Mouse (Mus musculus) lung, embryonic 14.5 days (tissue): ENCODE measurements at regions not wholly inside any gene's neighbourhood (a gene's known extent, or its start where the extent isn't known, plus 50 kb on each side); places are given as distances from the start of the nearest gene placed in this dataset.

Experiments
- ATAC-seq: fragments of 200-750 bp; cut with Nextera tagmentation; 2 replicates; pipeline ENCODE4 v1.8.0; 2017; ENCODE audit warnings: mild to moderate bottlenecking, moderate TSS enrichment, moderate library complexity; ENCODE audit not compliant: insufficient read depth
- DNase-seq: peaks from one replicate; pipeline ENCODE4 v3.0.0-alpha.2; 2015
- H3K27ac ChIP-seq: fragments of 300-500 bp; sonication (generic); 2 replicates; pipeline ENCODE4 v1.5.1; 2014; ENCODE audit warnings: low read depth, mild to moderate bottlenecking, moderate library complexity
- H3K27me3 ChIP-seq: fragments of 300-500 bp; sonication (generic); 2 replicates; pipeline ENCODE4 v1.6.1; 2014; ENCODE audit warnings: low read length, control low read depth; ENCODE audit not compliant: insufficient read depth
- H3K36me3 ChIP-seq: fragments of 300-500 bp; sonication (generic); 2 replicates; pipeline ENCODE4 v1.6.1; 2014; ENCODE audit warnings: control low read depth; ENCODE audit not compliant: insufficient read depth
- H3K4me1 ChIP-seq: fragments of 300-500 bp; sonication (generic); 2 replicates; pipeline ENCODE4 v1.6.1; 2014; ENCODE audit warnings: antibody characterized with exemption, control low read depth; ENCODE audit not compliant: insufficient read depth
- H3K4me2 ChIP-seq: fragments of 300-500 bp; sonication (generic); 2 replicates; pipeline ENCODE4 v1.6.1; 2014; ENCODE audit warnings: mild to moderate bottlenecking
- H3K4me3 ChIP-seq: fragments of 300-500 bp; sonication (generic); 2 replicates; pipeline ENCODE4 v1.5.1; 2014; ENCODE audit warnings: low read depth, low read length
- H3K9ac ChIP-seq: fragments of 300-500 bp; sonication (generic); 2 replicates; pipeline ENCODE4 v1.6.1; 2014
- H3K9me3 ChIP-seq: fragments of 300-500 bp; sonication (generic); 2 replicates; pipeline ENCODE4 v1.6.1; 2016; ENCODE audit warnings: low read depth, low read length, control low read depth
- CTCF ChIP-seq: IDR thresholded peaks from 2 replicates; pipeline ENCODE4 v1.5.1; 2016; ENCODE audit warnings: antibody characterized with exemption, low read depth
- WGBS: fragments of 180-500 bp; shearing (Covaris S2); extraction: QIAGEN DNeasy Blood & Tissue Kit; methylation state at CpG from one replicate; pipeline ENCODE4 v1.1.7; 2014; 5-methylcytosine and 5-hydroxymethylcytosine counted together

DNA sequence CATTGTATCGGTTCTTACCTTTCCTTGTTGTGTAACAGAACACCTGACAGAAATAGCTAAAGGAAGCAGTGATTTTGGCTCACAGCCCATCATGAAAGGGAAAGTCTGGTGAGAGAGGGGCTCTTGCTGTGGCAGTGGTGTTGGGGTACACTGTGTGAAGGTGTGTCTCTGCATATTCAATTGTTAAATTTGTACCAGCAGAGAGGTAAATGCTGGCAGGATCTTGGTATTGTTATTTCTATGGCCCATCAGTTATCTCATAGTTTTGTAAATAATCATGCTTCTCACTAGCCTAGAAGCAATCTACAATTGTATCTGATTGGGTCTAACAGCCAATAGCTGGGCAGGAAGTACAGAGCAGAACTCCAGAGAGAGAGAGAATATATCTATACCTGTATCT lies 95.7 kb downstream of the Mfap3l start:
- H3K4me1 ChIP-seq, result no peaks in the 10 kb centered on the region
- ATAC-seq (no peak), DNase-seq (no peak)
- no peak overlapping the region for H3K4me3 ChIP-seq
- no peak for TF ChIP-seq CTCF
- no peak overlapping the region for H3K9ac ChIP-seq
- no peak overlapping the region for H3K4me2 ChIP-seq
- no peaks in the 10 kb centered on the region for H3K36me3 ChIP-seq
- no peaks in the 10 kb centered on the region for H3K27me3 ChIP-seq
- WGBS, result 88% methylated on average over 1 of the region's 1 CpGs
- no peak overlapping the region for H3K27ac ChIP-seq
- H3K9me3 ChIP-seq, result no peaks in the 10 kb centered on the region

DNA sequence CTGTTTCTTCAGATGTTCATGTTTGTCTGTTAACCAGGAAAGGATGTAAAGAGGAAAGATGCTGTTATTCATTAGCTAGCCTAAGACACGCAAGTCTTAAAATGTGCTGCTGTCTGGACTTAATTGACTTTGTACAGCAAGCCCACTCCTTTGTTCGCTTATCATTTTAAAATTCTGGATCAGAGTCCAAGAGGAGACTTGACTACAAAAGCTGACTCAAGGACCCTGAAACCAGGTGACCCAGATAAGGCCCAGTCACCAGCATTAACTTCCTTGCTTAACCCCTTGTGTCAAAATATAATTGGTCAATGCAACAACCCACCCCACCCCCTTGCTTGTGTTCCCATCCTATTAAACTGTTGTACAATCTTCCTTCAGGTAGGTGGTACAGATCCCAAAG lies 99.9 kb downstream of the Mfap3l start:
- Histone ChIP-seq H3K27me3 (no peaks in the 10 kb centered on the region), H3K27ac (no peak overlapping the region), H3K9me3 (no peaks in the 10 kb centered on the region), H3K36me3 (no peaks in the 10 kb centered on the region), H3K4me2 (no peak overlapping the region), H3K9ac (no peak overlapping the region), H3K4me3 (no peak overlapping the region), H3K4me1 (no peaks in the 10 kb centered on the region)
- DNase-seq, result no peak
- no peak for ATAC-seq
- no peak for TF ChIP-seq CTCF
- WGBS, result 76% methylated on average over 2 of the region's 2 CpGs

DNA sequence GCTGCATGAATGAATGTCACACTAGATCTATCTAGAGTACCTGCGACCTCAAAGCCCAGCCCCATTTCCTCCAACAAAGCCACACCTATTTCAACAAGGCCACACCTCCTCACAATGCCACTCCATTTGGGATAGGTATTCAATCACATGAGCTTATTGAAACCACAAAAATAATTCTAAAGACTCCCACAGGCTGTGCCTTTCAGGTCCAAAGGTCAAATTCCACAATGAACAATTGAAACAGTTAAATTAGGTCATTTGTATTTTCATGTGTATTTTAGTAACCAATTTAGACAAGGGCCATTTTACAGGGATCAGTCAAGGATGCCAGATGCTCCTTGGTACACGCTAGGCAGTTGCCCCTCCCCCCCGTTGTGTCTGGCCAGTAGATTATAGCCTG lies 103.3 kb downstream of the Mfap3l start:
- ATAC-seq (no peak), DNase-seq (no peak)
- 82% methylated on average over 3 of the region's 3 CpGs for WGBS
- Histone ChIP-seq H3K4me3 (no peak overlapping the region), H3K27me3 (no peaks in the 10 kb centered on the region), H3K4me2 (no peak overlapping the region), H3K9me3 (no peaks in the 10 kb centered on the region), H3K9ac (no peak overlapping the region), H3K36me3 (no peaks in the 10 kb centered on the region), H3K27ac (no peak overlapping the region), H3K4me1 (no peaks in the 10 kb centered on the region)
- no peak for TF ChIP-seq CTCF

DNA sequence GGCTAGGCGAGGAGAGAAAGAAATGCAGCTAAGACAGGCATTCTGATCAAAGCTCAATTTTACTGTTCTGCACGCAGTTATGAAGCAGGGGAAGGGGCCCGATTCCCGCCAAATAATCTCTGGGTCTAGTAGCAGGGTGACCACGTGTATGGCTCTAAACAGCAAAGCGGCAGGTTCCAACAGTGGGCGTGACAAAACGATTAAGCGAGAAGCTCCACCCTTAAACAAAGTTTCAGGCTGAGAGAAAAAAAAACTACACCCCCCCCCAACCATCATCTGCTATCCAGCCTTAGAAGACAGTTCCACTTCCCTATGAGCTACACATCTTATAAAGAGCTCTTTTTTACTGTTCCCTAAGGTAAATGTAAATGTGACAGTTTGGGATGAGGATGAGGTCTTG lies 103.8 kb downstream of the Mfap3l start:
- Histone ChIP-seq H3K4me1 (no peaks in the 10 kb centered on the region), H3K9me3 (no peaks in the 10 kb centered on the region), H3K4me2 (no peak overlapping the region), H3K36me3 (no peaks in the 10 kb centered on the region), H3K27ac (no peak overlapping the region), H3K4me3 (no peak overlapping the region), H3K9ac (no peak overlapping the region), H3K27me3 (no peaks in the 10 kb centered on the region)
- WGBS, result 86% methylated on average over 9 of the region's 9 CpGs
- ATAC-seq (no peak), DNase-seq (no peak)
- no peak for TF ChIP-seq CTCF

DNA sequence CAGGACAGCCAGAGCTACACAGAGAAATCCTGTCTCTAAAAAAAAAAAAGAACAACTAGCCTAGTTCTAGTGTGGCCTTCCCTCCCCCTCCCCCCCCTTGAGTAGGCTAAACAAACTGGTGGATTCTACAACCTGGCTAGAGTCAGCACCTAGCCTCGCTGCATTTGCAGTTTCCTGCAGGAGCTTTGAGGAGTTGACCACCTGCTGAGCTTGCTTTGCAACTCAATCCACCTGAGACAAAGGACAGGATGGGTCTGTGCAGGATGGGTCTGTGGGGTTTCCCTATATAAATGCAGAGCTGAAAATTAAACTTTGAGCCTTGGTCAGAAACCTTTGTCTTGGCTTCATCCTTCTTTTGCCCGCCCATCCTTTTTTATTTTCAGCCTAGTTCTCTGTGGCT lies 104.3 kb downstream of the Mfap3l start:
- Histone ChIP-seq H3K9ac (no peak overlapping the region), H3K9me3 (no peaks in the 10 kb centered on the region), H3K27ac (no peak overlapping the region), H3K27me3 (no peaks in the 10 kb centered on the region), H3K4me1 (no peaks in the 10 kb centered on the region), H3K4me3 (no peak overlapping the region), H3K36me3 (no peaks in the 10 kb centered on the region), H3K4me2 (no peak overlapping the region)
- no peak for ATAC-seq
- 71% methylated on average over 2 of the region's 2 CpGs for WGBS
- no peak for TF ChIP-seq CTCF
- DNase-seq, result no peak

DNA sequence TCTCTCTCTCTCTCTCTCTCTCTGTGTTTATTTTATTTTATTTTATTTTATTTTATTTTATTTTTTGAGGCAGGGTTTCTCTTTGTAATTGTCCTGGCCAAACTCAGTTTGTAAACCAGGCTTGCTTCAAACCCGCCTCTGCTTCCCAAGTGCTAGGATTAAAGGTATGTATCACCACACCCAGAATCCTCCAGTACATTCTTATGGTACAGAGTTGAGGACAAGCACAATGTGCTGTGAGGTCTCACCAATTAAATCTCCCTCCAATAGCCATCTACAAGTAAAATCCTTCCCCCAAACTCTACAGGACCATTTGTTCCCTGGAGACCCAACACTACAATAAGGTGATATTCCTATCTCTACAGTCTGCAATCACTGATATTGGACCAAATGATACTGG lies 105.0 kb downstream of the Mfap3l start:
- Histone ChIP-seq H3K9me3 (no peaks in the 10 kb centered on the region), H3K4me2 (no peak overlapping the region), H3K27ac (no peak overlapping the region), H3K27me3 (no peaks in the 10 kb centered on the region), H3K4me3 (no peak overlapping the region), H3K36me3 (no peaks in the 10 kb centered on the region), H3K9ac (no peak overlapping the region), H3K4me1 (no peaks in the 10 kb centered on the region)
- 93% methylated on average over 1 of the region's 1 CpGs for WGBS
- ATAC-seq (no peak), DNase-seq (no peak)
- TF ChIP-seq CTCF, result no peak

DNA sequence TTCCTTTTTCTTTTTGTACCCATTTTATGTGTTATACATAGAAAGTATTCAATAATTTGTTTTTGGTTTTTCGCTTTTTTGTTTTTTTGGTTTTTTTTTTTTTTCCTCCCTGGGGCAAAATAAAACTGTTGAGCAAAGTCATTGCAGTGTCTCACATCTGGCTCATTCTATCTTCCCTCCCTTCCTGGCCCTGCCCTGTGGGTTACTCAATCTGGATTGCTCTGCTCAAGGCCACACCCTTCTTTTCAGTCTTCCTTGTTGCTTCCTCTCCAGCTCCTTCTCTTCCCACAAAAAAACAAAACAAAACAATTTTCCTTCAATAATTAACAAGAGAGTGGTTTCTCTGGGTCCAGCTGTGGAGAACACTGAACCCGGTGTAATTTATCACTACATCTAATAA lies 113.2 kb downstream of the Mfap3l start:
- 82% methylated on average over 2 of the region's 2 CpGs for WGBS

DNA sequence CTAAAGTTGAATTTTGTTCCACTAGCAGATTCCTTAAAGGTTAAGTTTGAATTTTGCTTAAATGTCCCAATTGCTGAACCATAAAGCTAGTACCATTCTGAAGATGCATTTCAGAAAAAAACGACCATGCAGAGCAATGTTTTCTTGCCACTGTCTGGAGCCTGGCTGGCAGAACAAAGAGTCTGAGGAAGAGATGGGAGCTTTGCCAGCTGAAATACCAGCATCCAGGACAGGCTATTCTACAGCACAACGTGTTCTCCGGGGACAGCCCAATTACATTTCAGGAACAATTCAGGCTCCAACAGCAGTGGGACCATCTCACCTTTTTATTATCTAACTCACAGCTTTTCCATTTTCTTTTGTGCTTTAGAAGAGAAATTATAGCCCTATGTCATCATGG lies 113.9 kb downstream of the Mfap3l start:
- Histone ChIP-seq H3K36me3 (no peaks in the 10 kb centered on the region), H3K4me3 (no peak overlapping the region), H3K9me3 (no peaks in the 10 kb centered on the region), H3K4me2 (no peak overlapping the region), H3K27me3 (no peaks in the 10 kb centered on the region), H3K9ac (no peak overlapping the region), H3K4me1 (no peaks in the 10 kb centered on the region), H3K27ac (no peak overlapping the region)
- no peak for DNase-seq
- WGBS, result 81% methylated on average over 3 of the region's 3 CpGs
- no peak for TF ChIP-seq CTCF
- no peak for ATAC-seq

More for the DNA sequence above, 113.2 kb downstream of the Mfap3l start:
- Histone ChIP-seq H3K4me2 (no peak overlapping the region), H3K27ac (no peak overlapping the region), H3K36me3 (no peaks in the 10 kb centered on the region), H3K27me3 (no peaks in the 10 kb centered on the region), H3K9ac (no peak overlapping the region), H3K9me3 (no peaks in the 10 kb centered on the region), H3K4me1 (no peaks in the 10 kb centered on the region), H3K4me3 (no peak overlapping the region)
- DNase-seq, result no peak
- TF ChIP-seq CTCF, result no peak
- ATAC-seq, result no peak
